Mouse (Mus musculus) fat pad, adult 2 months (tissue): ENCODE data around the gene Ncor1.

Experiments
- DNase-seq: peaks from one replicate; pipeline ENCODE4 v3.0.0-alpha.2; 2011; ENCODE audit warnings: low read depth, low spot score; ENCODE audit errors: extremely low read depth

Ncor1 gene

GRCm38 (mm10) chr11:62270851-62271250 is 187.5 kb downstream of the Ncor1 start:
- DNase-seq: no peak

GRCm38 (mm10) chr11:62269097-62269496 is 189.2 kb downstream of the Ncor1 start:
- DNase-seq: no peak

- DNase-seq: no peak
These were observed 190.0 kb downstream of the Ncor1 start for GRCm38 (mm10) chr11:62268381-62268780.

GRCm38 (mm10) chr11:62266466-62267214 is 191.7 kb downstream of the Ncor1 start:
- DNase-seq: no peak
